Mouse (Mus musculus) ovary, postnatal 14 days (tissue): ENCODE data around the gene Tarbp1.
A peak's percentile ranks its signal among the peaks of the same experiment; 100 is the strongest.

Source experiments
- DNase-seq: peaks from one replicate; pipeline ENCODE4 v3.0.0; 2022; ENCODE audit warnings: low spot score

The Tarbp1 gene

DNA sequence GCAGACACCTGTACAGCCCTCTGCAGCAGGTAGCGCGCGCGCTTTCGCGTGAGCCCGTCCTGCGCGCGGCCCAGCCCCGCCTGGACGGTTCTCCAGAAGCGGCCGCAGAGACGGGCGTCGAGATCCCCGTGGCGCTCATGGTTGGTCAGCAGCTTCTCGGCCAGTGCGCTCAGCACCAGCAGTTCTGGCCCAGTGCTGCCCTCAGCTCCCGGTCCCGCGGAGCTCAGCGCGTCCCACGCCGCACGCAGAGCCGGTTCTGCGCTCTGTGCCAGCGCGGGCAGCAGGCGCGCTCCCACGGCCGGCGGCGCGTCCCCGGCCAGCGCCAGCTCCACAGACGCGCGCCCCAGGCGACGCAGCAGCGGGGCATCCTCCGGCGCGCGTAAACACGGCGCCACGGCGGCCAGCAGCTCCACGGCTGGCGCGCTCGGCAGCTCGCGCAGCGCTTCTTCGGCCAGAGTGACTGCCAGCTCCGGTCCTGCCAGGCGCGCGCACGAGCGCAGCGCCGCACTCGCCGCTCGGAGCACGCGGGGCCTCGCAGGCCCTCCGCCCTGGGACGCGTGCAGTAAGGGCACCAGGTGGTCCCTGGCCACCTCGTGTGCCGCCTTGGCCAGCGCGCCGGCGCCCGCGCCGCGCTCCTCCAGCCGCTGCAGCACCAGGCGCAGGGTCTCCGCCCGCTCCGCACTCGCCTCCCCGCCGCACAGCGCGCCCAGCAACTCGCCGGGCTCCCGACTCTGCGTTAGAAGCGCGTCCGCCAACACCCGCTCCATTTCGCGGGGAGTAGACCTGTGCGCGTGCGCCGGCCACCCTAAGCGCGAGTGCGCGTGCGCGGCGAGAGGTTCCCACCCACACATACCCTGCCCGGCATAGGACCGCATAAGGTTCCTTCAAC is at the start of gene Tarbp1:
TSS of gene Tarbp1 (minus strand) at position 767 of the 889 bp plus-strand sequence.
- peak; percentile 90 for DNase-seq

GRCm38 (mm10) chr8:126524233-126524985 is 49.5 kb upstream of the Tarbp1 start:
- peak; percentile 79 for DNase-seq

- DNase-seq = no peak
These were observed 48.3 kb upstream of the Tarbp1 start for GRCm38 (mm10) chr8:126523060-126523574.

GRCm38 (mm10) chr8:126519447-126519975 is 44.6 kb upstream of the Tarbp1 start:
- DNase-seq = no peak

- peak; percentile 92 for DNase-seq
These were observed 42.0 kb upstream of the Tarbp1 start for GRCm38 (mm10) chr8:126516620-126517577.

- no peak for DNase-seq
These were observed 39.4 kb upstream of the Tarbp1 start for GRCm38 (mm10) chr8:126514011-126514964.

- DNase-seq = no peak
These were observed 36.0 kb upstream of the Tarbp1 start for GRCm38 (mm10) chr8:126510866-126511265.

- no peak for DNase-seq
These were observed 34.8 kb upstream of the Tarbp1 start for GRCm38 (mm10) chr8:126509635-126510034.

DNA sequence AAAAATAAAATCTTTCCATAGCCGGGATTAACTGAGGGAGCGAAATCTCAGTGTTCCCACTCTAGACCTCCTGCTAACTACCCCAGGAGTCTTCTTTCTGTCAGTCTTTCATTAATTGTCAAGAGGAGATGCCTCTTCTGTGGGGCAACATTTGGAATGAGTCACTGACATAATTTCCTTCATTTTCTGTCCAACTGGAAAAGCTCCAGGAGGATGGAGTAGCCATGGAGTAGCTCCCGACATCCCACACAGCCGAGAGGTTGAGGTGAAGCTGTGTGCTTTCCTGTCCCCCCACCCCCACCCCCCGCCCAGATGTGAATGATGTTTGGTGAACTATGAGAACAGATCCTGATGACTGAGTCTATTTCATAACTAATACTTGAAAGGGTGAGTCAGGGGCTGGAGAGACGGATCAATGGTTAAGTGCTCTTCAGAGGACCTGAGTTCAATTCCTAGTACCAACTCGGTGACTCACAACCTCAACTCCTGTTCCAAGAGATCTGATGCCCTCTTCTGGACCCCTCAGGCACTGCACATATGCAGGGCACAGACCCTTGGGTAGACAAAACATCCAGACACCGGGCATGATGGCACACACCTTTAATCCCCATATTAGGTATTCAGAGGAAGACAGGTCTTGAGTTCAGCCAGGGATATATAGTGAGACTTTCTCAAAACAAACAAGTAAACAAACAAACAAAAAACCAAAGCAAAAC is 34.2 kb upstream of the Tarbp1 start:
- no peak for DNase-seq

DNA sequence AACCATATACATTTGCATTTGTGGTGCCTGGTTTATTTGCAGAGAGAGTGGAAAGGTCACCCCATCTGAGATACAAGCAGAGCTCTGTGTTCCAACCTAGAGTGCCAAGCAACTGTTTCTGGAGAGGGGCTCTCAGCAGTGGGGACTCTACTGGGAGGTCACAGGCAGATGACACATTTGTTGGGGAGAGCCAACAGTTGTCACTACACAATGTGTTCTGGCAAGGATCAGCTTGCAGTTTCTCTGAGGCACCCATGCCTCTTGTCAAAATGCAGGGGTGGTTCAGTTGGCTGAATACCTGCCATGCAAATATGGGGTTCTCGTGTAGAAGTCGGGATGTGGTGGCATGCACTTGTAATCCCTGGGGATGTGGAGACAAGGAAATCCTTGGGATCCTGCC is 33.4 kb upstream of the Tarbp1 start:
- DNase-seq = no peak

DNA sequence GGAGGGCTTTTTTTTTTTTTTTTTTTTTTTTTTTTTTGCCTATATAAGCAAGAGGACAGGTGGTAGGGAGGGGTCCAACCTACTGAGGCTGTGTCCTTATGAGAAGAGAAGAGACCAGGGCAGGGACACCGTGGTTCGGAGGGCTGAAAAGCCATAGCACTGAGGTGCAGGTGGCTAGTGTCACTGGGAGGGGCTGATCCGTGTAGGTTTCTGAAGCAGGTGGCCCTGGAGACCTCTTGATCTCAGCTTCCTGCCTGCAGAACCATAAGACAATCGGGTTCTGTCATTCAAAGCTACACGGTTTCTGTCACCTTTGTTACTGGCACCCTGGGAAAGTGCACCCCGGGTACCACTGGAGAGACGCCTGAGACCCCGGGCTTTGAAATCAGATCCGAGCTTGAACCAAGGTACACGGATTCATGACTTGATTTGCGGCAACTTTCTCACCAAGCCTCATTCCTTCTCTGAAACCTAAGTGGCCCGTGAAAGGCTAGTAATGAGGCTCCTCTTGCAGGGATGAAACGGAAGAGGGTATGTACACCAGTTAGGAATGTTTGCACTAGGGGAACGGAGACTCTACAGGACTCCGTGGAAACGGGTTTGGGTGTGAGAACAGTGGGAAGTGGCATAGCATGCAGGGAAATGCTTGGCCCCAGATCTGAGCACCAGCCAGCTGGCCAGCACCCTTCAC is 29.8 kb upstream of the Tarbp1 start:
- DNase-seq = no peak

DNA sequence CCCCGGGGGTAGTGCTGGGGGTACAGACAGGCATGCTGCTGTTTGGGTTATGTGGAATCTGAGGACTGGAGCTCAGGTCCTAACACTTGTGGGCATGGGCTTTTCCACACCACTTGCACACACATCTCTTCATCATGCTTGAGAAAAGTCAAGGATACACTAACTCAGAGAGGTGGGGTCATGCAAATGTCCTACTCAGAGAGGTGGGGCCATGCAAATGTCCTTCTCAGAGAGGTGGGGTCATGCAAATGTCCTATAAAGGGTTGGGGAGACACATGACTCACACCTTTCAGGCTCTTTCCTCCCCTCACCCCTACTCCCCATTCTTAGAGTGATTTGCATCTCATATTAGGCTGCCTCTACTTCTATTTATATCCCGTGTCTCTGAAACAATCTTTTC is 27.9 kb upstream of the Tarbp1 start:
- DNase-seq = no peak

GRCm38 (mm10) chr8:126499371-126499770 is 24.5 kb upstream of the Tarbp1 start:
- no peak for DNase-seq

DNA sequence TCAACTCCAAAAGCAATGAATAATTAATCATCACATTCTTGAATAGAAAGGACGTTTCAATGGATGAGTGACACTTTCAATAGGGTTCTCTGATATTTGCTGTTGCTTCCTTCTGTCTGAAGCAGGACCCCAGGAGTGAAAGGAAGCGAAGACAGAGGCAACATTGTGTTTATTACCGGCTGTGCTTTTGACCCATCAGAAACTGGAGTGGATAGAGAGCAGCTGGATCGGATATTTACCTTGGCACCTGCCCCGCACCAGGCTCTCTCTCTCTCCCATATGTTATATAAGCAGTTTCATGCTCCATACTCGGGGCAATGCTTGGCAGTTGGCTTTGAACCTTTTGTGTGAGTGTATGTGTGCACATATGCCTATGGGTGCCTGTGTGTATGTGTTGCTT is 23.6 kb upstream of the Tarbp1 start:
- DNase-seq = no peak

GRCm38 (mm10) chr8:126497541-126498428 is 22.9 kb upstream of the Tarbp1 start:
- DNase-seq = peak; percentile 97

DNA sequence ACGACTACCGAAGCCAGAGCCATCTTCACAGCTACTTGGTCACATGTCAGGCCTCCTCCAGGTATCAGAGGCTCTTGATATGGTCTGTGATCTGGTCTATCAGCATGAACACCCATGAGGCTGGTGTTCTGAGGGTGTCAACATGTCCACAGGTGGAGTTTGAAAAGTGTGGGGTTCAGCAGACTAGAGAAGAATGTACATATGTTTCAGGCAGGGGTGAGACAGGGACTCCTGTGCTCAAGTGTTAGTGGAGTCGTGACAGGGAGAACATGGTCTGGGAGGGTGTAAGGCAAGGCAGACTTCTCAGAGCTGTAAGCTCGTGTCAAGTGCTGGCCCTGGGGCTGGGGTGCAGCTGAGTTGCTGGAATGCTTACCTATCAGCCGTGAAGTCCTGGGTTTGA is 22.1 kb upstream of the Tarbp1 start:
- DNase-seq = no peak

DNA sequence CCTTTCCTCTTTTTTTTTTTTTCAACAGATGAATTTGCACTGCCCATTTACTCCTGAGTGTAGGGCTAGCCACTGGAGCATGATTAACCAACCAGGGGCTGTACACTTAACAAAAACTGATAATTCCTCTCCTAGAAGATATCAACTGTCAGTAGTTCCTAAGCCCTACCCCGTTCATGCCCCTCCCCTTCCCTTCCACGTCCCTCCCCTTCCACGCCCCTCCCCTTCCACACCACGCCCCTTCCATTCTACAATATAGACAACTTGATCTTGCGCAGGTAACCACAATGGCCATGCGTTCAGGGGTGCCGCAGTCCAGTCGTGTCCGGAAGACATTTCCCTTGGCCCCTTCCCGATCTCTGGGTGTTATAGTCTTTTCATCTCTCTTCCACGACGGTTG is 20.6 kb upstream of the Tarbp1 start:
- no peak for DNase-seq
